In genomic region chr10:40237826-40238225, GRCm38 (mm10) we compare ENCODE assay signal across 13 mouse cellular contexts.
"Had no signal": no experiment of that assay in that cellular context is flagged by ENCODE, and none has a peak within 500 bp of the region (broad histone marks: within the 10 kb centered on the region; RNA-seq: fewer than 3 reads in every experiment).

No protein-coding gene starts in this region.

- DNase-seq: lung, adult 18-20 months; lung, embryonic 14.5 days; lung, postnatal 10 days; lung, postnatal 4 days; midbrain, embryonic 14.5 days; retina, postnatal 1 day; right cerebral cortex, adult 18-20 months; right cerebral cortex, postnatal 25 days; right cerebral cortex, postnatal 4 days; spleen, adult 18-20 months; thymus, adult 18-20 months; thymus, postnatal 14 days; thymus, postnatal 4 days had no signal
